Mouse (Mus musculus): ENCODE measurements at regions not wholly inside any gene's neighbourhood (a gene's known extent, or its start where the extent isn't known, plus 50 kb on each side); places are given as distances from the start of the nearest gene placed in this dataset.

DNA sequence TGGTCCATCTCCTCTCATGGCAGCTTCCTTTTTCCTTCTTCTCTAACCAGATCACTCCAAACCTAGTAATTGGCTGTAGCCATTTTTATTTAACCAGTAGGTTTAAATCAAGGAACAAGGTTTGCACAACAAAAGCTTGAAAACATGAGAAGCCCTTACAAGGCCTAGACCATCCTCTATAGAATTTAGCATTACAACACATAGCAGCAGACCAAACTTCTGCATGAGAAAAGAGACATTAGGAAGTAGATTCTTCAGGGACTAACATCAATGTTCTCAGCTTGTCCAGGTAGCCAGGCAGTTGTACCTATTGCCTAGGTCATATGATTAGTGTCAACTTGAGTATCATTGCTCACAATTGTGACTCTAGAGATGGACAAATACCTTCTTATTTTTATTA lies 468.6 kb upstream of the Gm11114 start:
- ATAC-seq (replicated peaks; ENCODE audit: insufficient number of reproducible peaks, low FRiP score, low TSS enrichment, low read depth) (no peak), DNase-seq (ENCODE audit: low spot score) (no peak)
- H3K4me3 ChIP-seq (ENCODE audit: low read depth, low read length): no peak overlapping the region
- no peaks in the 10 kb centered on the region for H3K9me3 ChIP-seq (replicated peaks; ENCODE audit: control insufficient read depth, low read length)
- H3K36me3 ChIP-seq (replicated peaks; ENCODE audit: control insufficient read depth, insufficient read depth, low read depth, low read length): no peaks in the 10 kb centered on the region
- no peaks in the 10 kb centered on the region for H3K27me3 ChIP-seq (ENCODE audit: control insufficient read depth, insufficient read depth, low read length)
- no peak overlapping the region for H3K9ac ChIP-seq (replicated peaks; ENCODE audit: low read length)
- H3K4me1 ChIP-seq (ENCODE audit: control insufficient read depth, insufficient read depth, low read length): no peaks in the 10 kb centered on the region
- no peak overlapping the region for H3K27ac ChIP-seq (replicated peaks; ENCODE audit: low read depth, low read length)
- H3K4me2 ChIP-seq (ENCODE audit: low read depth, low read length): no peak overlapping the region

DNA sequence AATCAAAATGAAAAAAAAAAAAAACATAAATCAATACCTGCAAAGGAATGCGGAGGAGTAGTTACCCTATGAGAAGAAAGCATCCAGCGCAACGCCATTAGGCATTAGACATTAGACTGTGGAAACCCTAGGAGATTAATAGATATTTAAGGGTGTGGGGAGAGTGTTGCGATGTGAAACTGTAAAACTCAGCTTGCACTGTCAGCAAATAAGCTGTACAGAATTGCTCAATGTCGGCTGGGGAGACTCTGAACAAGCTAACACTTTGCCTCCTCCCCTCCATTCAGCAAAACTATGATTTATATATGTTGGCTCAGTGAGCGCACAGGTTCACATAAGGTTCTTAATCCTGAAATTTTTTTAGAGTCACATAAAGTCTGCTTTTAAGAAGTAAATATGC lies 451.0 kb upstream of the Gm11114 start:
- Histone ChIP-seq H3K4me3 (ENCODE audit: low read depth, low read length) (no peak overlapping the region), H3K36me3 (replicated peaks; ENCODE audit: control insufficient read depth, insufficient read depth, low read depth, low read length) (no peaks in the 10 kb centered on the region), H3K9me3 (replicated peaks; ENCODE audit: control insufficient read depth, low read length) (no peaks in the 10 kb centered on the region), H3K27me3 (ENCODE audit: control insufficient read depth, insufficient read depth, low read length) (no peaks in the 10 kb centered on the region), H3K9ac (replicated peaks; ENCODE audit: low read length) (no peak overlapping the region), H3K4me2 (ENCODE audit: low read depth, low read length) (no peak overlapping the region), H3K4me1 (ENCODE audit: control insufficient read depth, insufficient read depth, low read length) (no peaks in the 10 kb centered on the region), H3K27ac (replicated peaks; ENCODE audit: low read depth, low read length) (no peak overlapping the region)
- no peak for ATAC-seq (replicated peaks; ENCODE audit: insufficient number of reproducible peaks, low FRiP score, low TSS enrichment, low read depth)
- DNase-seq (ENCODE audit: low spot score): no peak
- WGBS: 87% methylated on average over 6 of the region's 6 CpGs

DNA sequence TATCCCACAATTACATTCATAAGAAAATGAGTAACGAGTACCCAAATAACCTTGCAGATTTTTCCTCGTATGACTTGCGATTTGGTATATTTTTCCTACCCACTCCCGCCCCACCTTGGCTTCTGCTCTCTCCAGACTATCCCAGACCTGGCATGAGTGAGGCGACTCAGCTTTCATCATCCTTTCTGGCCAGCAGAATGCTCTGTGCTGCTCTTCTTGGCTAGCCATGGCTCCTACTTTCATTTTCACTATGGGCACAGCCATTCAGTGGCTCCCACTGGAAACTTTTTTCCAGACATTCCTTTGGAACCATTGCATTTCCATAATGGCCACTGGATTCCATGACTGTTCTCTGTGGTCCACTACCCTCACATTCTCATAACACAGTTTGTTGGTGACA lies 449.1 kb upstream of the Gm11114 start:
- ATAC-seq (replicated peaks; ENCODE audit: insufficient number of reproducible peaks, low FRiP score, low TSS enrichment, low read depth): no peak
- H3K36me3 ChIP-seq (replicated peaks; ENCODE audit: control insufficient read depth, insufficient read depth, low read depth, low read length): no peaks in the 10 kb centered on the region
- no peak overlapping the region for H3K9ac ChIP-seq (replicated peaks; ENCODE audit: low read length)
- no peaks in the 10 kb centered on the region for H3K9me3 ChIP-seq (replicated peaks; ENCODE audit: control insufficient read depth, low read length)
- no peak overlapping the region for H3K4me2 ChIP-seq (ENCODE audit: low read depth, low read length)
- H3K4me1 ChIP-seq (ENCODE audit: control insufficient read depth, insufficient read depth, low read length): no peaks in the 10 kb centered on the region
- no peaks in the 10 kb centered on the region for H3K27me3 ChIP-seq (ENCODE audit: control insufficient read depth, insufficient read depth, low read length)
- H3K4me3 ChIP-seq (ENCODE audit: low read depth, low read length): no peak overlapping the region
- 80% methylated on average over 5 of the region's 5 CpGs for WGBS
- no peak overlapping the region for H3K27ac ChIP-seq (replicated peaks; ENCODE audit: low read depth, low read length)
- DNase-seq (ENCODE audit: low spot score): no peak

DNA sequence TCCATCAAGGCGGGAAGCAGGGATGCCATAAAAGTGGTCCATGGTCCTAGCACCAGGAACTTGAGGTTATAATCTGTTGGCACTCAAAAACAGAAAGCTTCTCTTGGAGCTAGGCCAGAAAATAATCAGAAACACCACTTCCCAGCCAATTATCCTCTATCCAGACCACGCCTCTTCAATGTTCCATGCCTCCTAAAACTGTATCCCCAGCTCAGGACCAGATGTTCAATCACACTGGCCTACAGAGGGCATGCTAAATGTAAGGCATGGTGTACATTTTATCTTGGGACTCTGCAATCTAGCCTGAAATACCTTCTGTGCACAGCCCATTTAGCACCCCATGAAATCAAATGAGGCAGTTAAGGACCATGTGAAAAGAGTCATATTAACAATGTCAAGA lies 418.4 kb upstream of the Gm11114 start:
- no peak overlapping the region for H3K4me2 ChIP-seq (ENCODE audit: low read depth, low read length)
- H3K4me1 ChIP-seq (ENCODE audit: control insufficient read depth, insufficient read depth, low read length): no peaks in the 10 kb centered on the region
- H3K27me3 ChIP-seq (ENCODE audit: control insufficient read depth, insufficient read depth, low read length): no peaks in the 10 kb centered on the region
- no peak overlapping the region for H3K4me3 ChIP-seq (ENCODE audit: low read depth, low read length)
- ATAC-seq (replicated peaks; ENCODE audit: insufficient number of reproducible peaks, low FRiP score, low TSS enrichment, low read depth) (no peak), DNase-seq (ENCODE audit: low spot score) (peak; percentile 25)
- no peak overlapping the region for H3K27ac ChIP-seq (replicated peaks; ENCODE audit: low read depth, low read length)
- H3K9me3 ChIP-seq (replicated peaks; ENCODE audit: control insufficient read depth, low read length): no peaks in the 10 kb centered on the region
- WGBS: 82% methylated on average over 2 of the region's 2 CpGs
- no peak overlapping the region for H3K9ac ChIP-seq (replicated peaks; ENCODE audit: low read length)
- H3K36me3 ChIP-seq (replicated peaks; ENCODE audit: control insufficient read depth, insufficient read depth, low read depth, low read length): no peaks in the 10 kb centered on the region

DNA sequence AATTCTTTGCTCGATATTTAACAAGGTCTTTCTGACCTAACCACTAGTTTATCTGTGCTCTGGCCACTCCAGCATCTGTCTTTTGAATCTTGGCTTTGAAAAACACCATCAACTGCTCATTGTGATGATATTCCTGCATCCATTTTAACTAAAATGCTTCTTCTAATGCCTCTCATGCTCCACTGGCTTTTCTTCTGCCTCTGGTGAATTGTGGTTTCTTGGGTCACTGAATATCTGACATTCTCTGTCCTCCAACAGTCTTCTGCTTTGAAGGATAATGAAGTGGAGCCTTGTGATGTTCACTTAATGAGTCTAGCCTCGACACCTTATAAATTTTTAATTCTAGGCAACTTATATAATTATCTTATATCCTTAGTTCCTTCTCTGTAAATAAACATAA lies 416.5 kb upstream of the Gm11114 start:
- H3K4me3 ChIP-seq (ENCODE audit: low read depth, low read length): no peak overlapping the region
- H3K4me2 ChIP-seq (ENCODE audit: low read depth, low read length): no peak overlapping the region
- H3K27ac ChIP-seq (replicated peaks; ENCODE audit: low read depth, low read length): no peak overlapping the region
- WGBS: 65% methylated on average over 2 of the region's 2 CpGs
- no peaks in the 10 kb centered on the region for H3K9me3 ChIP-seq (replicated peaks; ENCODE audit: control insufficient read depth, low read length)
- H3K27me3 ChIP-seq (ENCODE audit: control insufficient read depth, insufficient read depth, low read length): no peaks in the 10 kb centered on the region
- no peak overlapping the region for H3K9ac ChIP-seq (replicated peaks; ENCODE audit: low read length)
- DNase-seq (ENCODE audit: low spot score) (no peak), ATAC-seq (replicated peaks; ENCODE audit: insufficient number of reproducible peaks, low FRiP score, low TSS enrichment, low read depth) (no peak)
- H3K36me3 ChIP-seq (replicated peaks; ENCODE audit: control insufficient read depth, insufficient read depth, low read depth, low read length): no peaks in the 10 kb centered on the region
- H3K4me1 ChIP-seq (ENCODE audit: control insufficient read depth, insufficient read depth, low read length): no peaks in the 10 kb centered on the region

DNA sequence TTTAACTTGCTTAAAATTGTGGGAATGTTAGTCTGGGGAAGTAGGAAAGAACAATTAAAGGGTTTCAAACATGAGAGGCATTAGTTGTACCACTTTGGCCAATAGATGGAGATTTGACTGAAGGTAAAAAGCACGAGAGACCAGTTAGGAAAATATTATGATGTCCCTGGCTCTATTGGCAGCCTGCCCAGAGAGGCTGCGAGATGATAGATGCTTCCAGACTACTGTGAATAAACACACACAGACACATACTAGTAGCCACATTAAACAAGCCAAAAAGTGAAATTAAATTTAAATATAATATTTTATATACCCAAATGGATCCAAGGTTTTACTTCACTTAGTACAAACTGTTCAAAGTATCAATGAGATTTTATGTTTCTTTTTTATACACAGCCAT lies 411.9 kb upstream of the Gm11114 start:
- no peak for ATAC-seq (replicated peaks; ENCODE audit: insufficient number of reproducible peaks, low FRiP score, low TSS enrichment, low read depth)
- Histone ChIP-seq H3K9ac (replicated peaks; ENCODE audit: low read length) (no peak overlapping the region), H3K4me3 (ENCODE audit: low read depth, low read length) (no peak overlapping the region), H3K36me3 (replicated peaks; ENCODE audit: control insufficient read depth, insufficient read depth, low read depth, low read length) (no peaks in the 10 kb centered on the region), H3K27me3 (ENCODE audit: control insufficient read depth, insufficient read depth, low read length) (no peaks in the 10 kb centered on the region), H3K4me1 (ENCODE audit: control insufficient read depth, insufficient read depth, low read length) (no peaks in the 10 kb centered on the region), H3K27ac (replicated peaks; ENCODE audit: low read depth, low read length) (no peak overlapping the region), H3K9me3 (replicated peaks; ENCODE audit: control insufficient read depth, low read length) (no peaks in the 10 kb centered on the region), H3K4me2 (ENCODE audit: low read depth, low read length) (no peak overlapping the region)
- WGBS: 63% methylated on average over 2 of the region's 2 CpGs
- no peak for DNase-seq (ENCODE audit: low spot score)

DNA sequence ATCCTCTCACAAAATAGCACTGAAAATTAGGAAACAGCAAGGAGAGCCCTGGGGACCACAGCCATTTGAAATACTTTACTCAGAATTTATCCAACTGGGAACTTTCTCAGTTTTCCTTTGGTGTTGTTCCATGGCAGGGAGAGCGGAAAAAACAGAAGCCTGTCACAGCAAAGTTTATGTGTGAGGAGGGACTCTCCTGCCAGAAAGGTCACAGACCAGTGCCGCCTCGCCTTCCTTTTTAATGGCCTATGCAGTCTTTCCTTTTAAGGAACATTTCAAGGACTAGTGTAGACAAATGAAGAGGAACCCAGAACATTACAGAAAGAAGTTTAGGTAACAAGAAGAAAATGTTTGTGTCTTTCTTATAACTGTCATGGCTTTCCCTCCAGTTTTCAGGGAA lies 406.3 kb upstream of the Gm11114 start:
- ATAC-seq (replicated peaks; ENCODE audit: insufficient number of reproducible peaks, low FRiP score, low TSS enrichment, low read depth) (no peak), DNase-seq (ENCODE audit: low spot score) (no peak)
- WGBS: 72% methylated on average over 3 of the region's 3 CpGs
- Histone ChIP-seq H3K36me3 (replicated peaks; ENCODE audit: control insufficient read depth, insufficient read depth, low read depth, low read length) (no peaks in the 10 kb centered on the region), H3K9ac (replicated peaks; ENCODE audit: low read length) (no peak overlapping the region), H3K4me2 (ENCODE audit: low read depth, low read length) (no peak overlapping the region), H3K9me3 (replicated peaks; ENCODE audit: control insufficient read depth, low read length) (no peaks in the 10 kb centered on the region), H3K27me3 (ENCODE audit: control insufficient read depth, insufficient read depth, low read length) (no peaks in the 10 kb centered on the region), H3K4me3 (ENCODE audit: low read depth, low read length) (no peak overlapping the region), H3K27ac (replicated peaks; ENCODE audit: low read depth, low read length) (no peak overlapping the region), H3K4me1 (ENCODE audit: control insufficient read depth, insufficient read depth, low read length) (no peaks in the 10 kb centered on the region)

DNA sequence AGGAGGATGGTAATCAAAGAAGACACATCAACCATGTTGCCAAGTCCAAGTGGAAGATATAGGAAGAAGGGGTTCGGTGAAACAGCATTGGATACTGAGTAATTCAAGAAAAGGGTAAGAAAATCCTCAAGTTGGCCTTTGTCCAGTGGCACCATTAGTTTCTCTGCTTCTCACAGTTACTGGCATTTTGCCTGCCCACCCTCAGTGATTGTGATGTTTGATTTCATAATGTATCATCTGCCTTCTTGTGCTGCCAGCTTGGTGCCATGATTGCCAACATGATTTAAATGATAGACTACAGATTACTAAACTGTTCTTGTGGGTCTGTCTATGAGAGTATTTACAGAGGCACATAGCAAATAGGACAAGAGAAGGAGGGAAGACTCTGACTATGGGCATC lies 399.3 kb upstream of the Gm11114 start:
- no peak for DNase-seq (ENCODE audit: low spot score)
- Histone ChIP-seq H3K4me2 (ENCODE audit: low read depth, low read length) (no peak overlapping the region), H3K36me3 (replicated peaks; ENCODE audit: control insufficient read depth, insufficient read depth, low read depth, low read length) (no peaks in the 10 kb centered on the region), H3K4me1 (ENCODE audit: control insufficient read depth, insufficient read depth, low read length) (no peaks in the 10 kb centered on the region), H3K27me3 (ENCODE audit: control insufficient read depth, insufficient read depth, low read length) (no peaks in the 10 kb centered on the region), H3K4me3 (ENCODE audit: low read depth, low read length) (no peak overlapping the region), H3K27ac (replicated peaks; ENCODE audit: low read depth, low read length) (no peak overlapping the region), H3K9ac (replicated peaks; ENCODE audit: low read length) (no peak overlapping the region), H3K9me3 (replicated peaks; ENCODE audit: control insufficient read depth, low read length) (no peaks in the 10 kb centered on the region)
- no peak for ATAC-seq (replicated peaks; ENCODE audit: insufficient number of reproducible peaks, low FRiP score, low TSS enrichment, low read depth)
- WGBS: 87% methylated on average over 1 of the region's 1 CpGs

DNA sequence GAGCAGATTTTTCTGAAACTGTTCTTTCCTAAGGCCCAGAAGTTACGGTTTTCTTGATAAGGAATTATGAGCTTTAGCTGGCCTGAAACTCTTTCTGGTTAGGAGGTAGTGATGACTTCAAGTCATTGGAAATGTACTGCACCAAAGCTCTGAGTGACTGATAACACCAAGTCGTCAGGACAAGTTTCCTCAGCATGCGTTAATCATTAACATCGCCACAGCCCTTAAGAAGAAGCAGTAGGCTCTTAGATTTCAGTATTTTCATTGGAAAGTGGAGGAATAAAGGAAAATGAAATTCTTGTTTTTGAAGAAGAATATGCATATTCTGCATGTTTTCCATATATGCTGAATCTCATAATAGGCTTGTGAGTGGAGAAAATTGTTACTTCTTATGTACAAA lies 390.3 kb upstream of the Gm11114 start:
- H3K9me3 ChIP-seq (replicated peaks; ENCODE audit: control insufficient read depth, low read length): no peaks in the 10 kb centered on the region
- no peaks in the 10 kb centered on the region for H3K27me3 ChIP-seq (ENCODE audit: control insufficient read depth, insufficient read depth, low read length)
- H3K4me3 ChIP-seq (ENCODE audit: low read depth, low read length): no peak overlapping the region
- no peaks in the 10 kb centered on the region for H3K4me1 ChIP-seq (ENCODE audit: control insufficient read depth, insufficient read depth, low read length)
- no peaks in the 10 kb centered on the region for H3K36me3 ChIP-seq (replicated peaks; ENCODE audit: control insufficient read depth, insufficient read depth, low read depth, low read length)
- H3K27ac ChIP-seq (replicated peaks; ENCODE audit: low read depth, low read length): no peak overlapping the region
- ATAC-seq (replicated peaks; ENCODE audit: insufficient number of reproducible peaks, low FRiP score, low TSS enrichment, low read depth) (no peak), DNase-seq (ENCODE audit: low spot score) (no peak)
- H3K9ac ChIP-seq (replicated peaks; ENCODE audit: low read length): no peak overlapping the region
- H3K4me2 ChIP-seq (ENCODE audit: low read depth, low read length): no peak overlapping the region
- WGBS: 85% methylated on average over 4 of the region's 4 CpGs

Data from embryonic facial prominence, embryonic 11.5 days (tissue).